Mouse (Mus musculus) natural killer cell, adult 2 months (primary cell): ENCODE measurements around the gene Gm26558.
A peak's percentile ranks its signal among the peaks of the same experiment; 100 is the strongest.

Experiments used
- DNase-seq, 2 experiments: peaks; one replicate each; pipeline ENCODE4 v3.0.0; 2022; ENCODE audit warnings: low spot score in 2 of 2

Gm26558 gene

DNA sequence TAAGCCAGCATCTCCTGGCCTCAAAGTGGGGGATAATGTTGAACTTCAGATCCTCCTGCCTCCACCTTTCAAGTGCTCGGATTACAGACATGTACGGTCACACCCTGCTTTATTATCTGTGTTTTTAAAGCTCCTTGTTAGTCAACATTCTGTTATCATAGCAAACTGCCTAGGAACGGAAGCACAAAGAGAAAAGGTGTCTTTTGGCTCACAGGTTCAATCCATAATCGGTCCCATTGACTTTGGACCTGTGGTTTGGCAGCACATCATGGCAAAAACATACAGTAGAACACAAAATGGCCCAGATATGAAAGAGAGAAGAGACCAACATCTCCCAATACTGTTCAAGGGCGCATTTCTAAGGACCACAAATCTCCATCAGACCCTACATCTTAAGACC is 13.6 kb downstream of the Gm26558 start:
- no peak for DNase-seq

DNA sequence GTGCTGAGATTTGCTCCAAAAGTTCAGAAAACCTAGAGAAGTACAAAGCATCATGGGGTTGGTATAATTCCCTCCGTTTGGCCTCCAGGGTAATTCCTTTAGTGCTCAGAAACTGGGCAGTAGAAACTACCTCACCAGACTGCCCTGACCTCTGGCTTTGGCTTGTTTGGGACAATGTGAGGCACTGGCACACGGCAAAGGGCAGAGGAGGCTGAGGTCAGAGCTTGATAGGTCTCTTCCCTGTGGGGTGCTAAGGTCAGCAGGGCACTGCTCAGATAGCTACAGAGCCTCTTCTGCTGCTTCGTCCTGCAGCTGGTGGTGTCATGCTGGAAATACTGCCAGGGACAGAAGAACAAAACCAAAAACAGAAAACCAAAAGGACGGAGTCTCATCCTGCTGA is 14.2 kb downstream of the Gm26558 start:
- DNase-seq, result no peak

DNA sequence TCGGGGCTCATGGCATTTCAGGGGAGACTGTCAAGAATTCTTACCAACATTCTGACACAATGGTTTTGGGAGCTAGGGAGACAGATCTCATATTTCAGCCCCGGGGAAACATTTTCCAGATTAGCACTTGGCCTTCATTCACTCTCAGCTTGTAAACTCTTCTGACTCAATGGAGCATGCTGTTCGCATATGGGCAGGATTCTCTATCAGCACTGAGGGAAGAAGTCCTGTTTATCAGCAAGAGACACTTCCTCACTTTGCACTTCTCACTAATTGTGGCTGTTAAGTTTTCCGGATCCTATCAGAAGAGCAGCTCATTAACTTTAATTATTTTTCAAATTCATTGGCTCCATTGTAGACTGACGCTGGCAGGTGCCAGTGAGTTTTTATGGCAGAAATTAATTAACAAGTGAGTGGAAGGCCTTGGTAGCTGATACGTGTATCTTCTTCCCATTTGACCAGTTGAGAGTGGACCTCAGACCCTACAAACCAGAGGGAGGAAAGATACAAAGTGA is 16.6 kb downstream of the Gm26558 start:
- no peak for DNase-seq

DNA sequence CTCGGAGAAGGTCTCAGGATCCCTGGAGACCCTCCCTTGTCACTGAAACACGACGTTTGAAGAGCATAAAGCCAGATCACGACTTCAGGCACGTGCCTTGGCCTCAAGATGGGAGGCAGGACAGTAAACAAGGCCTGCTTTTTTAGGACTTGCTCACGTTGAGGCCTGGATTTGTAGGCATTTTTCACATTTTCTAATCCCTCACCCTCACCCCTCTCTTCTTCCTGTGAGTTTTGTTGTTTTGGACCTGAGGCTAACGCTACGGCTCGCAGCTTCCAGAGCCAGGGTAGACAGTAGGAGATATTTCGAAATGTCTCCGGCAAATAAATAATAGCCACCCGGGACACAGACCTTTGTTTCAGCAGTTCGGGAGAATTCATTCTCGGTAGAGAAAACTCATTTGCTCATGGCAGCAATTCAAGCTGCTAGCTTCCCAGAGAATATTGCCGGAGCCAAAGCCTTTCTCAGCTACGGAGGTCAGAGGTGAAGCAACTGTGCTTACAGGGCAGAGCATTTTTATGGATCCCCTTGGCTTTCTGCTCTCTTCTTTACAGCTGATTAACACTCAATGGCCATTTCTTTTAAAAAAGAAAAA is 18.8 kb downstream of the Gm26558 start:
- no peak for DNase-seq

DNA sequence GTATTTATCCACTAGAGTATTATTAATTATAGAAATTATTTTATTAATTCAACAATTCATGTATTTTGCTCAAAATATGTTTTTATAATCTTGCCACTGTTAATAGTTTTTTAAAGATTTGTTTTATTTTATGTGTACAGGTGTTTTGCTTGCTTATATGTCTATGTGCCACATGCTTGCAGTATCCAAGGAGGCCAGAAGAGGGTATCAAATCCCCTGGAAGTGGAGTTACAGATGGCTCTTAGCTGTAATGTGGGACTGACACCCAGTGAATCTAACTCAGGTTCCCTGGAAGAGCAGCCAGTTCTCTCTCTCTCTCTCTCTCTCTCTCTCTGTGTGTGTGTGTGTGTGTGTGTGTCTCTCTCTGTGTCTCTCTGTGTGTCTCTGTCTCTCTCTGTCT is 20.9 kb downstream of the Gm26558 start:
- no peak for DNase-seq

DNA sequence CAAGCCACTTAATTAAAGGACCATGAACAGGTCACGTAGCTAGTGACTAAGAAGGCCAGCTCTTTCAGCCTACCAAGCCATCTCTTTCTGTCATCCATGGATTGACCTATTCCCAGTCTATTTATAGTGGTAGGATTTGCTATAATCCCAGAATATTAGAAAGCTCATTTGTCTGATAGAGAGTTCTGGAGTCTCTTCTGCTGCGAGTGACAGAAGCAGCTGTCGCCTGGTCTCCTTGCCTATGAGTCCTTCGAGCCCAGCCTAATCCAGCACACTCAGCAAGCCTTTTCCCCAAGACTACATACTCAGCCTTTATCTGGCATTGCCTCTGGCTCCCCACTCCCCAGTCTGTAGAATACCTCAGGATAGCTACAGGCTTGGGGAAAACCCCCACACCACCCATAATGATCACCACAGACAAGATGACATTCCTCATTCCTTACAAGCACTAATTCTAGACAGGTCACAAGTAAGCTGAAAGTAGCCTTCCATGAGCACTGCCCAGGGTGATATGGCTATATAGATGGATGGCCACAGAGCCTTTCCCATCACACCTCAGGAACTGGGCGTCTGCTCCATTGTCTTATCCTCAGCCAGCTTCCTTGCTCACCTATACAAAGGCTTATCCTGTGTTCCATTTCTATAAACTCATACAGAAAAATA is 27.7 kb downstream of the Gm26558 start:
- DNase-seq, result no peak

DNA sequence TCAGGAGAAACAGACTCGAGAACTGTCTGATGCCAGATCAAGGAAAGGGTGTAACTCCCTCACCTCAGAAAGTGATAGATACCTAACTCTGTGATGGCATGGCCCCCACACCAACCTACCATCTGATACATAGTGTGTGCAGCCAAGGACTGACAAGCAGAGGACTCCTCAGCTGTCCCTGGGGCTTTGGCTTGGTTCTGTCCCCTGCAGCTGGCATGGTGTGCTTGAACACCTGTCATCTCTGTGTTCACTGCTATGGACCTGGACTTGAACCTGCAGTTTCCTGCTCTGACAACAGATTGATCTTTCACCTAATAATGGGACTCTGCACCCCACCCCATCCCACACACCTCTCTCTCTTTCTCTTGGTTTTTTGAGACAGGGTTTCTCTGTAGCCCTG is 29.5 kb downstream of the Gm26558 start:
- DNase-seq, result no peak

DNA sequence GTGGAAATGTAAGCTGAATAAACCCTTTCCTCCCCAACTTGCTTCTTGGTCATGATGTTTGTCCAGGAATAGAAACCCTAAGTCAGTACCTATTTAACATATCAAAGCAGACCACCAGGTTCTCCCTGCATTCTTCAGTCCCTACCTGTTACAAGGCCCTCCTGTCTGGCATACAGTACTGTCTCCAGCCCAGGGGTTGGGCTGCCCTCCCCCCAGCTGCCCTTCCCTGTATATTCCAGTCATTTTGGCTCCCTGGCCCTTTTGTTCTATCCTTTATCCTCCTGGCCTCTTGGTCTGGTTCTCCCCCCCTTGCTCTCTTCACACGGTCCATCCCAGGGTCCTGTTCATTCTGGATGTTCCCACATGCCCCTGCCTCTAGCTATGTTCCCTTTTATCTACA is 30.6 kb downstream of the Gm26558 start:
- DNase-seq, result no peak

DNA sequence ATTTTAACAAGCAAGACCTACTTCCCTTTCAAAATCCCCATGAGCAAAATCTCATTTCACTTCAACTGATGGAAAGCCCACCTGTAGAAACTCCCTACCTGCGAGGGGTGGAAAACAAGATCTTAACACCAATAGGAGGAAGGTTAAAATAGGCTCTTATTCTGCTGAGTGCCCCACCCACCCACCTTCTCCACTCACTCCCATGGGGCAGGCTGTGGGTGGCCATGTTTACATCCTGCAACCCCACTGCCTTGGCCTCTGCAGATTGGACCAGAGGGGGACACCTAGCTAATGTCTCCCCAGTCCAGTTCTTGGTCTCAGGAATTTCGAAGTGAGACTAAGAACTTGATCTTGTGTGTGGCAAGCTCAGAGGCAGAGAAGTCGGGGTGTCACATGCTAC is 32.0 kb downstream of the Gm26558 start:
- peak in 1 of 2 experiments; percentile 24 for DNase-seq

DNA sequence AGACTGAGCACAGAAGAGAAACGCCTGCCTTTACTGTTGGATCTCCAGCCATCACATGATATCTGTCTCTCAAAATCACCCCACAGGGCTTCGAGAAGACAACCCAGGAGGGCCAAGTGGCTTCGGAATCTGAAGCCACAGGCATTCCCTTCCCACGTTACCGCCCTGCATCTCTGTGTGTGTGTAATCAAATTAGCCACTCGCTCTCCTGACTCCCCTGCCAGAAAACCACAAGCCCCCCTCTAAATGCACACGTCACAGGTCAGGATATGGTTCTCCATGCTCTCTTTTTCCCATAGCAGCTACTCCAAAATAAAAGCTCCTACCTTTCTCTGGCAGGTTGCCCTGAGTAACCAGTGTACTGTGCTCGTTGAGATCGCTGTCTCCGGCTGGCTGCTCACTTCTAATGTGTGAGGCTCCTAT is 32.6 kb downstream of the Gm26558 start:
- peak in 1 of 2 experiments; percentile 11 for DNase-seq

DNA sequence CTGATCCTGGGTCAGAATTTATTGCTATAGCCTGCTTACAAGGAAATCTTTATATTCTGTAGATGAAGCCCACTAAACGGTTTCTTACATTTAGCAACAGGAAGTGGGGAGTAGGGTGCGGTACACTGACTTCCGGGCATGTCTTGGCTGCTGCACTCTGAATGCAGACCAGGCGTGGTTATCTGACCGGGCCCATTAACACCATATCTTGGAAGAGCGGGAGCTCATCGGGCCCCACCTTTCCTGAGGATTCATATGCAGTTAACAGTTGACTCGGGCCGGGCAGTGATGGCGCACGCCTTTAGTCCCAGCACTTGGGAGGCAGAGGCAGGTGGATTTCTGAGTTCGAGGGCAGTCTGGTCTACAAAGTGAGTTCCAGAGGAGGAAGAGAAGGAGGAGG is 33.5 kb downstream of the Gm26558 start:
- peak; percentile 3 to 17 for DNase-seq

DNA sequence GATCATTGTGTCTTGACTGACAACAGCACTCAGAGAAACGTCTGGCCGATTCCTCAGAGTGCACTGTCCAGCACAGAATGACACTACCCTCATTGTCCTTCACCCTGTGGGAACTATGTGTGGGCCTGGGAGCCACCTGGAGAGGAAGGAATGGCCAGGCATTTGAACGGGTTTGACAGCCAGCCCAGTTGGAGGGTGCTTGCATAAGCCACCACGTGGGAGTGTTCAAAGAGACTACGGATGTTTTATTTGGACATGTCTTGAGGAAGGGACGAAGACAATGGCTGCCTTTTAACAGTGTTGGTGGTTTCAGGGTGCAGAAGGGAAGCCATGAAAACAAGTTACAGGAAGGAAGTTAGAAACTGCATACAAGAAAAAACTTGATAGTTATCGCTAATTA is 36.1 kb downstream of the Gm26558 start:
- DNase-seq, result no peak

DNA sequence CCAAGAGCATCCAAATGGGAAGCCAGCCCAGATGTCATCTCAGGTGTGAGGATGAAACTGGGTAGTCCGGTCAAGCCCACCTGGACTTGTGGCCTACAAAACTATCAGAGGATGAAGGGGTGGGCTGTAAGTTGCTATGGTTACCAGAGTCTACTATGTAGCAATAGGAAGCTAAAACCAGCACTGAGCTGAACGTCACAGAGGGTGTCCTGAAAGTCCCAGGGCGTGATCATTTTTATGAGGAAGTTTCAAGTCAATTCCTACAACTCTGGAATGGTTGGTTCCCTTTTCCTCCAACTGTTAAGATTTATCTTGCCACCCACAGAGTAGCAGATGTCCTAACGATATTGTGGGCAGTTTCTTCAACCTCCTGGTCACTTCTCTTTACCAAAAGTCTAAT is 39.7 kb downstream of the Gm26558 start:
- DNase-seq, result no peak

DNA sequence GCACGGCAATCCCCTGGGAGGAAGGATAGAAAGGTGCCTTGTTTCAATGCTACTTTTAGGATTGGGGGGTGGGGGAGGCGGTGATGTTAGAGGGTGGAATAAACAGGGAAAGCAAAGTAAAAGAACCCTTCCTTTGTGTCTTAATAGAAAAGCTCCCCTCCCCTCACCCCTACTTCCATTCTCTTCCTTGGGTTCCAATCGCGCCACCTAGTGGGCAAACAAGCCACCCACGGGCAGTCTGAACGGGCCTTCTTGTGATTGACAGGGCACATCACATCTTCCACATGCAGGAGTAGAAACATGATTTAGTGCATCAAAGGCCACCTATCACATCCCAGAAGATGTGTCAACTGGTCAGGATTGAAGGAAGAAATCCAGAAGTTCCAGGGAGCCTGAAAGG is 41.7 kb downstream of the Gm26558 start:
- DNase-seq, result peak in 1 of 2 experiments; percentile 66

DNA sequence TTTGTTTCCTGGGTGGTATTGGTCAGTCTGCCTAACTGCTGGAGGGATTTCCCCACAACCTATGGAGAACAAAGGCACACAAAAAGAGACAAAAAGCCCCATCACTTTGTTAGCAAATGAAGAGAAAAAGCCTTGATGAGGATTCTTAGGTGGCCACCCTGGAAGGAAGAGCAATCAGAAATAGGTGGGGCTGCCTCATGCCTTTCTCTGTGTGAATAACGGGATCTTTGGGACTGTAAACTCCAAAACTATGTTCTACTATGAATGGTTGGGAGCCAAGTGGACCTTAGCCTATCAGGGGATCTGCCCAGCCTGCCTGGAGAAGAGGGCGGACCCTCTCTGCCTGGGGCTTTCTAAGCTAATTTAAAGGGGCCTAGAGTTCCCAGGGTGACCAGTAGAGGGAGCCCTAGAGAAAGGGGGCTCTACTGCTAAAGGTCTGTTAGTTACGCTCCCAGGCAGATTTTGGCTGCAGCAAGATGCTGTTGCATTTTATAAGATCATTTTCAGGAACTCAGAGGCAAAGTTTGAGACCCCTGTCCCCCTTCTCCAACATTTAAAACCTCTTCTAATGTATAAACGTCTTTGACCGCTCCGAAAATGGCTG is 42.6 kb downstream of the Gm26558 start:
- DNase-seq, result no peak

DNA sequence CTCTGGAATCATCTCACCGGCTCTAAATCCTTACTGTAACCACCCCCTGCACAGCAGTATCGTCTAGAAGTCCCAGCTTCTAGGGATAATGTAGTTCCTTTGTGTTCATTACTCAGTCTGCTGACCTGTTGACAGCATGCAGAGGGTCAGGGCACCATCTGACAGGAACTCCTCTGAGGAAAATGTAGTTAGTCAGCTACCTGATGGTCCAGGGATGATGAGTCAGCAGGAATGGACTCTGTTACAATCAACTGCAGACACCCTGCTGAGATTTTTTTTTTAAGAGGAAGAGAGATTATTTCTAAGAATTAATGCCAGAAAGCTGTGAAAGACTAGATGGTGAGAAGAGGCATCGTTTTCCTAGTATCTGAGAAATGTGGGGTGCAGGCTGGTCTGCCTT is 45.3 kb downstream of the Gm26558 start:
- no peak for DNase-seq

DNA sequence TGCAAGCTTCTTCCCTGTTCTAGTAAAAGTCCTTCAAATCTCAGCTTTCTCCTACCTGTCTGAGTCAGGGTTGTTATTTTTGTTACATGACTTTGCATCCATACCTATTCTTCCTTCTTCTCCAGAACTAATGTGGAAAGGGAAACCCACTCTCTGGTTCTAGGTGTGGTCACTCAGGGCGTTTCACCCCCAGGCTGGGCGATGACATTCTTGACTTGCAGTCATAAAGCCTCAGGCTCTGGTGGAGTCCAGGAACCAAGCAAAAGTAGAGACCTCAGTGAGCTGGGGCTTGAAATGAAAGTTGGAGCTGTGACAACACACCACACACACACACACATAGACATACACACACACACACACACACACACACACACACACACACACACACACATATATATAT is 45.8 kb downstream of the Gm26558 start:
- no peak for DNase-seq

DNA sequence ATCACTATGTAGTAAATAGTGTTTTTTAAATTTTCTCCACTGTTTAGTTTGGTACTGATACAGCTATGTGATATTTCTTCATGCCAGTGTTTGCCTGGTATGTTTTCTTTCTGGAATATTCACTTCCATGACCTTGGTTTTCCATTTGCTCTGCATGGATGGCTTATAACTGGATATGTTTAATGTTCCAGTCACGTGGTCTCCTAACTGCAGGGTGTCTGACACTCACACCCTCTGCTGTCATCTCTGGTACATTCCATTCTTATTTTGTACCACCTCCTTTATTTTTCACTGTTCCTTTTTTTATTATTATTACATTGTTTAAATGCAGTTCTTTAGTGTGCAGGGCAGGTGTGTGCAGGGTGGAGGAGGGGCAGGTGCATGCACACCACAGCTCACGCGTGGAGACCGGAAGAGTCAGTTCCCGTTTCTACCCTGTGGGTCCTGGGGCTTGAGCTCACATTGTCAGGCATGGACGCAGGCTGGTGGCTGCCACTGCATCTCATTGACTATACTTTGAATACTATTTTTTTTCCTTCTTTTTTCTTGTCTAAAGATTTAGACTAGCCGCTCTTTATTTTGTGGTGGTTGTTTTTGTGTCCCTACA is 47.1 kb downstream of the Gm26558 start:
- DNase-seq, result peak in 1 of 2 experiments; percentile 81
